12 mouse cellular contexts compared by ENCODE assay signal in genomic region chr6:118977443-118978271, GRCm38 (mm10).
DNase-seq lines count a peak whose midpoint lies in the region; ATAC-seq and TF ChIP-seq lines count a peak whose summit lies in the region.
"Had no signal": no experiment of that assay in that cellular context is flagged by ENCODE, and none has a peak within 500 bp of the region (broad histone marks: within the 10 kb centered on the region; RNA-seq: fewer than 3 reads in every experiment).

No protein-coding gene starts in this region.

- H3K4me3 ChIP-seq in lung, embryonic 14.5 days (ENCODE audit: low read depth, low read length) = no peak overlapping the region
- peak overlapping the region; percentile 25 for H3K4me3 ChIP-seq in hindbrain, embryonic 10.5 days
- H3K4me3 ChIP-seq: stomach, embryonic 15.5 days had no signal

- H3K9me3 ChIP-seq in lung, embryonic 14.5 days (ENCODE audit: low read depth, low read length) = no peaks in the 10 kb centered on the region
- no peaks in the 10 kb centered on the region for H3K9me3 ChIP-seq in hindbrain, embryonic 10.5 days
- H3K9me3 ChIP-seq: stomach, embryonic 15.5 days had no signal

- no peaks in the 10 kb centered on the region for H3K27me3 ChIP-seq in lung, embryonic 14.5 days (ENCODE audit: insufficient read depth, low read length)
- no peaks in the 10 kb centered on the region for H3K27me3 ChIP-seq in hindbrain, embryonic 10.5 days (ENCODE audit: insufficient read depth, poor library complexity, severe bottlenecking)
- H3K27me3 ChIP-seq: stomach, embryonic 15.5 days had no signal

- no peaks in the 10 kb centered on the region for H3K36me3 ChIP-seq in lung, embryonic 14.5 days (ENCODE audit: insufficient read depth)
- H3K36me3 ChIP-seq in hindbrain, embryonic 10.5 days = no peaks in the 10 kb centered on the region
- H3K36me3 ChIP-seq: stomach, embryonic 15.5 days had no signal

- H3K4me1 ChIP-seq in lung, embryonic 14.5 days (ENCODE audit: insufficient read depth) = peaks cover 15% of the 10 kb centered on the region
- peaks cover 19% of the 10 kb centered on the region for H3K4me1 ChIP-seq in hindbrain, embryonic 10.5 days (replicated peaks)
- H3K4me1 ChIP-seq: stomach, embryonic 15.5 days had no signal

- no peak overlapping the region for H3K4me2 ChIP-seq in lung, embryonic 14.5 days
- H3K4me2 ChIP-seq: stomach, embryonic 15.5 days had no signal

- H3K27ac ChIP-seq in lung, embryonic 14.5 days (ENCODE audit: low read depth) = no peak overlapping the region
- peak overlapping the region; percentile 46; the same call in 1 of the 2 replicates for H3K27ac ChIP-seq in hindbrain, embryonic 10.5 days
- H3K27ac ChIP-seq: macrophage; stomach, embryonic 15.5 days had no signal

- TF ChIP-seq CTCF in lung, embryonic 14.5 days (IDR thresholded peaks at IDR 0.05; ENCODE audit: low read depth) = no peak

- no peak overlapping the region for H3K9ac ChIP-seq in lung, embryonic 14.5 days
- H3K9ac ChIP-seq: stomach, embryonic 15.5 days had no signal

- 31% methylated on average over 10 of the region's 10 CpGs for WGBS in lung, embryonic 14.5 days
- WGBS in hindbrain, embryonic 10.5 days = 32% methylated on average over 10 of the region's 10 CpGs

- peak; percentile 25; the same call in 1 of the 2 replicates for ATAC-seq in lung, embryonic 14.5 days (ENCODE audit: insufficient read depth)
- no peak for ATAC-seq in megakaryocyte progenitor cell, adult 5-6 weeks (replicated peaks; ENCODE audit: poor library complexity)

- DNase-seq in lung, embryonic 14.5 days = no peak
- DNase-seq in lung, postnatal 14 days = no peak
- DNase-seq in hindbrain, embryonic 10.5 days (ENCODE audit: low spot score) = peak; percentile 15
- DNase-seq in left cerebral cortex, adult 9 months (ENCODE audit: low spot score in 2 of 2) = peak; percentile 75 to 78
- peak; percentile 67 to 90 for DNase-seq in right cerebral cortex, postnatal 10 days (ENCODE audit: low spot score in 2 of 2)
- no peak for DNase-seq in adrenal gland, postnatal 14 days
- no peak for DNase-seq in urinary bladder, adult 18-20 months (ENCODE audit: low spot score in 2 of 2)
- DNase-seq: adrenal gland, postnatal 10 days; kidney, adult 2 months had no signal

Comparison
In these comparisons a context has a peak if more than half of its experiments do, and no peak if none do; other contexts are left out.
1. DNase-seq: peak in hindbrain, embryonic 10.5 days (single experiment), left cerebral cortex, adult 9 months (2 of 2) and right cerebral cortex, postnatal 10 days (2 of 2); none in lung, embryonic 14.5 days (single experiment), lung, postnatal 14 days (single experiment), adrenal gland, postnatal 14 days (single experiment) and urinary bladder, adult 18-20 months (0 of 2).